Mouse (Mus musculus): ENCODE results near the gene Mageh1. TPM values are rescaled to one million over a fixed set of nuclear protein-coding genes. Genes with fewer than 3 reads are reported as not detected.
"Not testable (repeated sequence)": the region's sequence is repeated elsewhere in the genome, so short reads cannot be mapped to it uniquely, and the experiment has no call there.

Mageh1 gene
- total RNA-seq (2014; rRNA removed) (97.4 and 116 TPM in 2 replicates), polyA plus RNA-seq (2015; fragmentation: Nextera tagmentation; extraction: Ambion mirVana) (151 and 155 TPM in 2 replicates)

- Histone ChIP-seq H3K36me3 (ENCODE audit: insufficient read depth, low read length) (no peaks in the 10 kb centered on the region), H3K4me1 (ENCODE audit: insufficient read depth, low read length) (no peaks in the 10 kb centered on the region), H3K9ac (replicated peaks; ENCODE audit: low read length, poor library complexity, severe bottlenecking) (peak within 1 kb of the TSS; percentile 60), H3K4me2 (ENCODE audit: low read depth, low read length, poor library complexity, severe bottlenecking) (peak within 1 kb of the TSS; percentile 57), H3K27me3 (ENCODE audit: insufficient read depth, low read length) (no peaks in the 10 kb centered on the region), H3K9me3 (ENCODE audit: low read length) (no peaks in the 10 kb centered on the region), H3K27ac (ENCODE audit: low read depth, low read length) (peak within 1 kb of the TSS; percentile 81), H3K4me3 (ENCODE audit: low read depth, low read length) (peak within 1 kb of the TSS; percentile 41)
- ATAC-seq (ENCODE audit: low FRiP score) (peak; percentile 93), DNase-seq (ENCODE audit: low spot score) (peak; percentile 93)
- peak; percentile 55 for TF ChIP-seq CTCF (IDR thresholded peaks at IDR 0.05)
- 18% methylated on average over 47 of the region's 49 CpGs for WGBS
Observed at GRCm38 (mm10) chrX:153037087-153037971, at the start of gene Mageh1. Gene Mageh1, minus strand, starts transcription at chrX:153037575.

- H3K9me3 ChIP-seq (ENCODE audit: low read length); DNase-seq (ENCODE audit: low spot score); H3K4me1 ChIP-seq (ENCODE audit: insufficient read depth, low read length); H3K27me3 ChIP-seq (ENCODE audit: insufficient read depth, low read length); H3K36me3 ChIP-seq (ENCODE audit: insufficient read depth, low read length); H3K9ac ChIP-seq (replicated peaks; ENCODE audit: low read length, poor library complexity, severe bottlenecking): not testable (repeated sequence)
- peak overlapping the region; percentile 81 for H3K27ac ChIP-seq (ENCODE audit: low read depth, low read length)
- peak overlapping the region; percentile 41 for H3K4me3 ChIP-seq (ENCODE audit: low read depth, low read length)
- H3K4me2 ChIP-seq (ENCODE audit: low read depth, low read length, poor library complexity, severe bottlenecking): peak overlapping the region; percentile 57; the same call in 1 of the 2 replicates
- WGBS: 9% methylated on average over 5 of the region's 22 CpGs
- peak; percentile 88 for ATAC-seq (ENCODE audit: low FRiP score)
Observed at GRCm38 (mm10) chrX:153037972-153038744, 783 bp upstream of the Mageh1 start.

GRCm38 (mm10) chrX:153031547-153031946, 5.8 kb downstream of the Mageh1 start:
- H3K9me3 ChIP-seq (ENCODE audit: low read length); H3K9ac ChIP-seq (replicated peaks; ENCODE audit: low read length, poor library complexity, severe bottlenecking); H3K27ac ChIP-seq (ENCODE audit: low read depth, low read length); H3K4me2 ChIP-seq (ENCODE audit: low read depth, low read length, poor library complexity, severe bottlenecking); H3K36me3 ChIP-seq (ENCODE audit: insufficient read depth, low read length); H3K4me3 ChIP-seq (ENCODE audit: low read depth, low read length); H3K27me3 ChIP-seq (ENCODE audit: insufficient read depth, low read length); H3K4me1 ChIP-seq (ENCODE audit: insufficient read depth, low read length); ATAC-seq (ENCODE audit: low FRiP score); DNase-seq (ENCODE audit: low spot score): not testable (repeated sequence)

- not testable (repeated sequence) for H3K4me1 ChIP-seq (ENCODE audit: insufficient read depth, low read length); DNase-seq (ENCODE audit: low spot score); H3K9ac ChIP-seq (replicated peaks; ENCODE audit: low read length, poor library complexity, severe bottlenecking); ATAC-seq (ENCODE audit: low FRiP score); H3K4me2 ChIP-seq (ENCODE audit: low read depth, low read length, poor library complexity, severe bottlenecking); H3K27ac ChIP-seq (ENCODE audit: low read depth, low read length); H3K4me3 ChIP-seq (ENCODE audit: low read depth, low read length); H3K9me3 ChIP-seq (ENCODE audit: low read length); H3K27me3 ChIP-seq (ENCODE audit: insufficient read depth, low read length); H3K36me3 ChIP-seq (ENCODE audit: insufficient read depth, low read length)
- 86% methylated on average over 1 of the region's 3 CpGs for WGBS
Observed at GRCm38 (mm10) chrX:153025709-153026108, 11.7 kb downstream of the Mageh1 start.

- H3K9me3 ChIP-seq (ENCODE audit: low read length); H3K4me3 ChIP-seq (ENCODE audit: low read depth, low read length); ATAC-seq (ENCODE audit: low FRiP score); H3K27ac ChIP-seq (ENCODE audit: low read depth, low read length); H3K36me3 ChIP-seq (ENCODE audit: insufficient read depth, low read length); H3K4me2 ChIP-seq (ENCODE audit: low read depth, low read length, poor library complexity, severe bottlenecking); H3K9ac ChIP-seq (replicated peaks; ENCODE audit: low read length, poor library complexity, severe bottlenecking); DNase-seq (ENCODE audit: low spot score); H3K4me1 ChIP-seq (ENCODE audit: insufficient read depth, low read length); H3K27me3 ChIP-seq (ENCODE audit: insufficient read depth, low read length): not testable (repeated sequence)
- WGBS: no CpG with 5 or more reads among the region's 3 CpGs
Observed at GRCm38 (mm10) chrX:153025255-153025654, 12.1 kb downstream of the Mageh1 start.

- peak overlapping the region; percentile 58 for H3K4me2 ChIP-seq (ENCODE audit: low read depth, low read length, poor library complexity, severe bottlenecking)
- no peaks in the 10 kb centered on the region for H3K4me1 ChIP-seq (ENCODE audit: insufficient read depth, low read length)
- no peak for TF ChIP-seq CTCF (IDR thresholded peaks at IDR 0.05)
- 31% methylated on average over 9 of the region's 9 CpGs for WGBS
- H3K27me3 ChIP-seq (ENCODE audit: insufficient read depth, low read length): no peaks in the 10 kb centered on the region
- H3K9me3 ChIP-seq (ENCODE audit: low read length): no peaks in the 10 kb centered on the region
- no peak for DNase-seq (ENCODE audit: low spot score)
- peak overlapping the region; percentile 81 for H3K27ac ChIP-seq (ENCODE audit: low read depth, low read length)
- H3K4me3 ChIP-seq (ENCODE audit: low read depth, low read length): peak overlapping the region; percentile 49
- H3K9ac ChIP-seq (replicated peaks; ENCODE audit: low read length, poor library complexity, severe bottlenecking): peak overlapping the region; percentile 63
- H3K36me3 ChIP-seq (ENCODE audit: insufficient read depth, low read length): no peaks in the 10 kb centered on the region
- no peak for ATAC-seq (ENCODE audit: low FRiP score)
Observed at GRCm38 (mm10) chrX:153007685-153008047, 29.7 kb downstream of the Mageh1 start.
